15 mouse cellular contexts compared by ENCODE assay signal in the genomic region with DNA sequence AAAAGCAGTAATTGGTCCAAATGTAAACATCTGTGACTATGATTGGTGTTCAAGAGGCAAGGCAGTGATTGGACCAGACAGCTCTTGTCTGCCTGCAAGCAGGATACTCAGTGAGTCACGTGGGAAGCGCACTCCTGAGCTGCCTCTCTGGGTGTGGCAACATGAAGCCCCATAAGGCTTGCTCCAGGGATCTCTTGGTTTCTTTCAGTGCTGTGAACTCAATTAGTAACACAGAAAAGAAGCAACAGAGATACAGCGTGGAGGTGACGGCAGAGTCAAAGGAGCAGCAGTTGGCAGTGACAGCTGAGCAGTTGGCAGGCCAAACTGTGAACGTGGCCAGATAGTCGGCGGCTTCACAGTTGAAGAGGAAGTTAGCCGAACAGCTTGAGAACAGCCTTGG.
DNase-seq lines count a peak whose midpoint lies in the region; ATAC-seq and TF ChIP-seq lines count a peak whose summit lies in the region.
"Had no signal": no experiment of that assay in that cellular context is flagged by ENCODE, and none has a peak within 500 bp of the region (broad histone marks: within the 10 kb centered on the region; RNA-seq: fewer than 3 reads in every experiment).

No protein-coding gene starts in this region.

- no peaks in the 10 kb centered on the region for H3K9me3 ChIP-seq in hindbrain, postnatal 0 days (ENCODE audit: low read length)
- H3K9me3 ChIP-seq in hindbrain, embryonic 12.5 days (replicated peaks): no peaks in the 10 kb centered on the region
- H3K9me3 ChIP-seq: limb, embryonic 13.5 days; lung, embryonic 15.5 days; midbrain, embryonic 15.5 days had no signal

- no peaks in the 10 kb centered on the region for H3K4me1 ChIP-seq in hindbrain, postnatal 0 days (ENCODE audit: insufficient read depth, low read length)
- no peaks in the 10 kb centered on the region for H3K4me1 ChIP-seq in hindbrain, embryonic 12.5 days
- H3K4me1 ChIP-seq: limb, embryonic 13.5 days; lung, embryonic 15.5 days; midbrain, embryonic 15.5 days had no signal

- 41% methylated on average over 8 of the region's 8 CpGs for WGBS in hindbrain, postnatal 0 days
- 79% methylated on average over 8 of the region's 8 CpGs for WGBS in hindbrain, embryonic 12.5 days

- TF ChIP-seq CTCF in hindbrain, postnatal 0 days (IDR thresholded peaks at IDR 0.05; ENCODE audit: low read depth): no peak

- intact Hi-C loops in heart, postnatal 36 days (cut with DNase I): no loop called here

- peak overlapping the region; percentile 27; the same call in 1 of the 2 replicates for H3K27ac ChIP-seq in hindbrain, postnatal 0 days
- no peak overlapping the region for H3K27ac ChIP-seq in hindbrain, embryonic 12.5 days
- H3K27ac ChIP-seq: limb, embryonic 13.5 days; lung, embryonic 15.5 days; midbrain, embryonic 15.5 days; stomach, postnatal 0 days had no signal

- no peak overlapping the region for H3K9ac ChIP-seq in hindbrain, postnatal 0 days (replicated peaks; ENCODE audit: low read length)
- no peak overlapping the region for H3K9ac ChIP-seq in hindbrain, embryonic 12.5 days
- H3K9ac ChIP-seq: limb, embryonic 13.5 days; lung, embryonic 15.5 days; midbrain, embryonic 15.5 days had no signal

- no peaks in the 10 kb centered on the region for H3K27me3 ChIP-seq in hindbrain, postnatal 0 days (ENCODE audit: insufficient read depth, low read length)
- H3K27me3 ChIP-seq in hindbrain, embryonic 12.5 days: no peaks in the 10 kb centered on the region
- H3K27me3 ChIP-seq: limb, embryonic 13.5 days; lung, embryonic 15.5 days; midbrain, embryonic 15.5 days had no signal

- ATAC-seq in hindbrain, postnatal 0 days: peak; percentile 85
- no peak for ATAC-seq in hindbrain, embryonic 12.5 days (ENCODE audit: low FRiP score)
- ATAC-seq in megakaryocyte, adult 5-6 weeks (ENCODE audit: poor library complexity, severe bottlenecking): no peak
- ATAC-seq: midbrain, embryonic 15.5 days had no signal

- H3K36me3 ChIP-seq in hindbrain, postnatal 0 days (ENCODE audit: insufficient read depth, low read length): no peaks in the 10 kb centered on the region
- no peaks in the 10 kb centered on the region for H3K36me3 ChIP-seq in hindbrain, embryonic 12.5 days
- H3K36me3 ChIP-seq: limb, embryonic 13.5 days; lung, embryonic 15.5 days; midbrain, embryonic 15.5 days had no signal

- no peak overlapping the region for H3K4me2 ChIP-seq in hindbrain, postnatal 0 days (ENCODE audit: low read depth, low read length)
- H3K4me2 ChIP-seq in hindbrain, embryonic 12.5 days (replicated peaks): no peak overlapping the region
- H3K4me2 ChIP-seq: limb, embryonic 13.5 days; lung, embryonic 15.5 days; midbrain, embryonic 15.5 days had no signal

- no peak overlapping the region for H3K4me3 ChIP-seq in hindbrain, postnatal 0 days (ENCODE audit: low read length)
- H3K4me3 ChIP-seq in hindbrain, embryonic 12.5 days: no peak overlapping the region
- H3K4me3 ChIP-seq: limb, embryonic 13.5 days; lung, embryonic 15.5 days; midbrain, embryonic 15.5 days had no signal

- peak; percentile 55 for DNase-seq in hindbrain, postnatal 0 days (ENCODE audit: low spot score)
- peak; percentile 83 for DNase-seq in brain, adult 2 months (ENCODE audit: low read depth, low spot score)
- peak; percentile 84 to 88 for DNase-seq in cerebellum, postnatal 14 days
- peak; percentile 28 to 39 for DNase-seq in heart, postnatal 36 days
- DNase-seq in layer of hippocampus, postnatal 36 days: no peak
- DNase-seq in adrenal gland, adult 8-10 months: no peak
- DNase-seq: adrenal gland, postnatal 36 days; kidney, adult 8-10 months; layer of hippocampus, adult 9-11 months had no signal

Comparison
In these comparisons a context has a peak if more than half of its experiments do, and no peak if none do; other contexts are left out.
1. DNase-seq: peak in hindbrain, postnatal 0 days (single experiment), brain, adult 2 months (single experiment), cerebellum, postnatal 14 days (2 of 2) and heart, postnatal 36 days (2 of 2); none in layer of hippocampus, postnatal 36 days (0 of 2) and adrenal gland, adult 8-10 months (single experiment).